Mouse (Mus musculus) liver, postnatal 0 days (tissue): Measurements from ENCODE around the gene Mrps9. TPM values are rescaled to one million over a fixed set of nuclear protein-coding genes. Genes with fewer than 3 reads are reported as not detected.

Experiments used
- ATAC-seq: fragments of 200-750 bp; cut with Nextera tagmentation; 2 replicates; pipeline ENCODE4 v1.8.0; 2017; ENCODE audit warnings: mild to moderate bottlenecking, moderate library complexity
- DNase-seq: peaks from one replicate; pipeline ENCODE4 v3.0.0-alpha.2; 2016
- H3K27ac ChIP-seq: fragments of 300-500 bp; sonication (generic); 2 replicates; pipeline ENCODE4 v1.5.1; 2014; ENCODE audit warnings: antibody characterized with exemption, moderate library complexity, mild to moderate bottlenecking, low read depth
- H3K27me3 ChIP-seq: fragments of 300-500 bp; sonication (generic); 2 replicates; pipeline ENCODE4 v1.6.1; 2014; ENCODE audit warnings: low read length, control low read depth, mixed read lengths; ENCODE audit not compliant: insufficient read depth
- H3K36me3 ChIP-seq: fragments of 300-500 bp; sonication (generic); replicated peaks from 2 replicates; pipeline ENCODE4 v1.6.1; 2014; ENCODE audit warnings: mild to moderate bottlenecking, control low read depth, low read length, moderate library complexity, mixed read lengths; ENCODE audit not compliant: insufficient read depth
- H3K4me1 ChIP-seq: fragments of 300-500 bp; sonication (generic); 2 replicates; pipeline ENCODE4 v1.6.1; 2014; ENCODE audit warnings: antibody characterized with exemption, mild to moderate bottlenecking, control low read depth; ENCODE audit not compliant: insufficient read depth
- H3K4me2 ChIP-seq: fragments of 300-500 bp; sonication (generic); 2 replicates; pipeline ENCODE4 v1.6.1; 2014; ENCODE audit warnings: low read depth, mild to moderate bottlenecking, low read length, moderate library complexity, mixed read lengths
- H3K4me3 ChIP-seq: fragments of 300-500 bp; sonication (generic); 2 replicates; pipeline ENCODE4 v1.5.1; 2014; ENCODE audit warnings: low read depth, low read length
- H3K9ac ChIP-seq: fragments of 300-500 bp; sonication (generic); replicated peaks from 2 replicates; pipeline ENCODE4 v1.6.1; 2014; ENCODE audit warnings: mild to moderate bottlenecking, moderate library complexity
- H3K9me3 ChIP-seq: fragments of 300-500 bp; sonication (generic); 2 replicates; pipeline ENCODE4 v1.6.1; 2016; ENCODE audit warnings: mild to moderate bottlenecking, control low read depth, low read length, mixed read lengths
- CTCF ChIP-seq: sonication (generic); IDR thresholded peaks from 2 replicates; pipeline ENCODE4 v1.5.1; 2016; ENCODE audit warnings: antibody characterized with exemption, low read depth
- EP300 ChIP-seq: IDR thresholded peaks from 2 replicates; pipeline ENCODE4 v1.6.1; 2016; ENCODE audit warnings: antibody characterized with exemption, low read depth, mild to moderate bottlenecking
- WGBS: fragments of 180-500 bp; shearing (Covaris S2); extraction: QIAGEN DNeasy Blood & Tissue Kit; methylation state at CpG from one replicate; pipeline ENCODE4 v1.1.7; 2014; ENCODE audit not compliant: insufficient replicate concordance; 5-methylcytosine and 5-hydroxymethylcytosine counted together
- polyA plus RNA-seq: library from polyadenylated mRNA; unstranded; fragments of >200 nt; fragmentation: Nextera tagmentation; extraction: Ambion mirVana; gene quantifications from 2 replicates; pipeline ENCODE4 v1.2.1, GENCODE M21; 2015

The Mrps9 gene
- polyA plus RNA-seq = 24.3 and 25.4 TPM in 2 replicates

DNA sequence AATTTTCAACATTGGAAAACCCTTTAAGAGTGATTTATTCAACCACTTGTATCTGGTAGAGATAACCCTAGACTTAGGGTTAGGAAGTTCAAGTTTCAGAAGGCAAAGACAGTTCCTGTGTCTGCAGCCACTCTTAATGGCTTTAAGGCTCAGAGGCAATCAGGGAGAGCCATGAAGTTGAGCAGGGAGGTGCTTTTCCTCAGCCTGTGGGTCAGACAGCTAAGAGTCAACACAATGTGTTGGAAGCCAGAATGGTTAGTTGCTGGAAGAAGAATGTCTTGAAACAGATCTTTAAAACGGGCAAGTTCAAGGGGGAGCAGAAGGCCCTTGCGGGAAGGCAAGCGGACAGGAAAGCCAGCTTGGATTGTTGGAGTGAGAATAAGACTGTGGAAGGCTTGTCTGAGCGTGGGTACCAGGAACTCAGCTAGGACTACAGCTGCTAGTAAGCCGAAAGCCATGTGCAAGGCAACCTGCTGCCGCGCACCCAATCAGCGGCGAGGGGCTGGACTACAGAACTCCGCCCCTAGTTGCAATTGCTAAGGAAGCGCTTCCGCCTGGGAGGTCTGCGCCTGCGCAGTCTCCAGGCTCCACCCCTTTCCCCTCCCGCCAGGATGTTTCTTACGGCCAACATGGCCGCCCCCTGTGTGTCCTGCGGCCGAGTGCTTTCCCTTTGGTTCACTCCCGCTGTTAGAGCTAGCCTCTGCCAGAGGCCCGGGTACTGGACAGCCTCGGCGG, at the start of gene Mrps9:
Mrps9 (plus strand) TSS at position 571 of the 735 bp plus-strand sequence.
- peak; percentile 98 for DNase-seq
- H3K9ac ChIP-seq = peak within 1 kb of the TSS; percentile 84
- H3K27me3 ChIP-seq = no peaks in the 10 kb centered on the region
- TF ChIP-seq CTCF (no peak), EP300 (no peak)
- peak within 1 kb of the TSS; percentile 85 for H3K4me3 ChIP-seq
- peak within 1 kb of the TSS; percentile 76 for H3K27ac ChIP-seq
- peak within 1 kb of the TSS; percentile 83 for H3K4me2 ChIP-seq
- H3K4me1 ChIP-seq = peaks cover 8% of the 10 kb centered on the region; the same call in 1 of the 2 replicates
- ATAC-seq = peak; percentile 98
- H3K9me3 ChIP-seq = no peaks in the 10 kb centered on the region
- under 1% methylated on average over 23 of the region's 23 CpGs for whole genome bisulfite sequencing
- H3K36me3 ChIP-seq = no peaks in the 10 kb centered on the region

DNA sequence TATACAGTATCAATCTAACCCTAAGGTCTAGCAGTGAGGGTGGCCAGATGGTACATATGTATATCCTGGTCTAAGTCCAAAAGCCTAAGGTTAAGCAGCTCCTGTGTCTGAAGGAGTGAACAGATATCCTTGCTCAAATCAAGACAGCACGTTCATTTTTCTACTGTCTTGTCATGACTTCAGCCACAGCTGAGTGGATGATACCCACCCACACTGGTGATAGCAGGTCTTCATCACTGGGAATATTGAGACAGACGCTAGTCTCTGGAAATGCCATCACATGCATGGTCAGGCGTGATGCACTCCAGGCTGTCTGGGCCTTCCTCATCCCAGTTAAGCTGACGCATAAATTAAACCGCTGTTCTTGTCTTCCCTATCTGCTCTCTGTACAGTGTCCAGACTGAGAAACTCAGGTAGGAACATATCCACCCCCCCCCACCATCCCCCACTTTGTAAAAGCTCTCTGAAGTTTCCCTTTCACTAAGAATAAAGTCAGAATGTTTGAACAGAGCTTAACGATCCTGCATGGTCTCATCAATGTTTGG, 37.7 kb upstream of the Mrps9 start:
- H3K27ac ChIP-seq = no peak overlapping the region
- H3K4me3 ChIP-seq = no peak overlapping the region
- ATAC-seq = no peak
- no peak overlapping the region for H3K4me2 ChIP-seq
- TF ChIP-seq EP300 = no peak
- TF ChIP-seq CTCF = no peak
- no peak for DNase-seq
- 79% methylated on average over 6 of the region's 6 CpGs for WGBS
- no peak overlapping the region for H3K9ac ChIP-seq
- H3K36me3 ChIP-seq = no peaks in the 10 kb centered on the region
- H3K9me3 ChIP-seq = no peaks in the 10 kb centered on the region
- no peaks in the 10 kb centered on the region for H3K4me1 ChIP-seq
- H3K27me3 ChIP-seq = no peaks in the 10 kb centered on the region

DNA sequence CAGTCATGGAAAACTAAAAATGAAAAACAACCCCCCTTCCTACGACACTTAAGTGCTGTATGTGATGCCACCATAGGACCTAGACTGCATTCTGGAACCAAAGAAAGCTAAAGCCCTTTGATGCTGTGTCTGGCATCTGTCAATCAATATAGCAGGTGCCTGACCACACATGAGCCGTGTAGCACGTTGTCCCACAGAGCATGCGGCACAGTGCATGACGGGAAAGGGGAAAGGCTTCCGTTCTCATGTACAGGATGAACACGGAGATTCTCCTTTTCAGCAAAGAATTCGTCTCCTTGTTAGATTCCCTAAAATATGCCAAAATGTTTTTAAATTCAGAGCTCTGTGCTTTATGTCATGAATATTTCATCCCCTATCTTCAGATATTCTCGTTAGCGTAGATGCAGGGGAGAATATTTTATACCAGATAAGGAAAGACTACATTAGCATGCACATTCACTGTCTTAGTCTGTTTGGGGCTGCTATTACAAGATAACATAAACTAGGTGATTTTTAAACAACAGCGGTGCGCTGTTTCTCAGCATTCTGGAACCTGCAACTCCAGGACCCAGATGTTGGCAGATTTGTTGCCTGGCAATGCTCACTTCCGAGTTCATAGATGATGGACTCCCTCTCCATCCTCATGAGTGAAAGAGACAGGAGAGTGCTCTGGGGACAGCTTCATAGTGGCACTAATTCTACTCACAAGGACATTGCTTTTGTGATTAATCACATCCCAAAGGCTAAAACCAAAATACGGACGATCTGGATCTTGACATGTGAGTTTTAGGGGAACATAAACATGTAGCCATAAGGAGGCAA, 36.0 kb upstream of the Mrps9 start:
- H3K27me3 ChIP-seq = no peaks in the 10 kb centered on the region
- DNase-seq = no peak
- H3K9ac ChIP-seq = no peak overlapping the region
- H3K4me1 ChIP-seq = no peaks in the 10 kb centered on the region
- no peak overlapping the region for H3K4me2 ChIP-seq
- TF ChIP-seq EP300 (no peak), CTCF (no peak)
- no peak overlapping the region for H3K4me3 ChIP-seq
- no peaks in the 10 kb centered on the region for H3K9me3 ChIP-seq
- no peak overlapping the region for H3K27ac ChIP-seq
- 81% methylated on average over 15 of the region's 15 CpGs for WGBS
- no peaks in the 10 kb centered on the region for H3K36me3 ChIP-seq
- no peak for ATAC-seq

DNA sequence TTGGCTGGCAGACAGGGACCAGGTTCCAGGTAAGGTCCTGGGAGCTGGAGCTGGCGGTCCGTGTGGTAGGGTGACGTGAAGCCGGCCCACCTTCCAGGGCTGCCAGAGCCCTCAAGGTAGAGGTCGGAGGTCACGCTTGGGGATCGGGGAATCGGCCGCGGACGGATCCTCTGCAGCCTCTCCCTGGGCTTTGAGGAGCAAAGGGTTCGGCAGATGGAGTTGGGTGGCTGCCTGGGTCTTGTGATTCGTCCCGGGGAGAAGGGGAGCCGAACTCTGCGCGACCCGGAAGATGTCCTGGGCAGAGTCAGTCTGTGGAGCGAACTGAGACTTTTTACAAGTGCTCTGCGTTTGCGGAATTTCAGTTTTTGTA, 350 bp downstream of the Mrps9 start:
- peak; percentile 79 for ATAC-seq
- H3K27ac ChIP-seq = peak overlapping the region; percentile 76

DNA sequence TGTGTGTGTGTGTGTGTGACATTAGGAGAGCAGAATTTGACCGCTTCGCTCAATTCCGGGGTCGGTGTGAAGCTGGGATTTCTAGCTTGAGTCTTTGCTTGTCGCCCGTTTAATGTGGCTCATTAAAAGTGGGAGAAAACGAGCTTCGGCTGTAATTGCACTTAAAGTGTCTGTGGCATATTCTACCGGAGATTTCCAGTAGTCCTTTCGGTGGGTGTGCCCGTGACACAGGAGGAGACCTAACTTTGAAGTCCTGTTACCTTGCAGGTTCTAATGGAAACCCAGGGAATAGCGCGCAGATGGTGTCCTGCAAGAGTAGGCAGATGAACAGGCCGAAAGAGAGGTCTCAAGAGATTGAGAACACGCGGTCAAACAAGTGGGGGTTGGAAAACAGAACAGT, 777 bp downstream of the Mrps9 start:
- H3K4me2 ChIP-seq = peak overlapping the region; percentile 83
- TF ChIP-seq CTCF = no peak
- no peak for TF ChIP-seq EP300
- H3K9ac ChIP-seq = peak overlapping the region; percentile 84
- H3K4me3 ChIP-seq = peak overlapping the region; percentile 85
- WGBS = 4% methylated on average over 16 of the region's 16 CpGs
- H3K4me1 ChIP-seq = peaks cover 8% of the 10 kb centered on the region; the same call in 1 of the 2 replicates
- ATAC-seq (no peak), DNase-seq (no peak)
- H3K9me3 ChIP-seq = no peaks in the 10 kb centered on the region
- H3K27me3 ChIP-seq = no peaks in the 10 kb centered on the region
- H3K36me3 ChIP-seq = no peaks in the 10 kb centered on the region
- H3K27ac ChIP-seq = no peak overlapping the region

More for the DNA sequence above, 350 bp downstream of the Mrps9 start:
- under 1% methylated on average over 21 of the region's 21 CpGs for WGBS
- no peak for DNase-seq
- H3K27me3 ChIP-seq = no peaks in the 10 kb centered on the region
- peaks cover 8% of the 10 kb centered on the region; the same call in 1 of the 2 replicates for H3K4me1 ChIP-seq
- H3K9ac ChIP-seq = peak overlapping the region; percentile 84
- H3K4me3 ChIP-seq = peak overlapping the region; percentile 85
- no peaks in the 10 kb centered on the region for H3K36me3 ChIP-seq
- H3K9me3 ChIP-seq = no peaks in the 10 kb centered on the region
- H3K4me2 ChIP-seq = peak overlapping the region; percentile 83
- TF ChIP-seq CTCF = no peak
- no peak for TF ChIP-seq EP300

DNA sequence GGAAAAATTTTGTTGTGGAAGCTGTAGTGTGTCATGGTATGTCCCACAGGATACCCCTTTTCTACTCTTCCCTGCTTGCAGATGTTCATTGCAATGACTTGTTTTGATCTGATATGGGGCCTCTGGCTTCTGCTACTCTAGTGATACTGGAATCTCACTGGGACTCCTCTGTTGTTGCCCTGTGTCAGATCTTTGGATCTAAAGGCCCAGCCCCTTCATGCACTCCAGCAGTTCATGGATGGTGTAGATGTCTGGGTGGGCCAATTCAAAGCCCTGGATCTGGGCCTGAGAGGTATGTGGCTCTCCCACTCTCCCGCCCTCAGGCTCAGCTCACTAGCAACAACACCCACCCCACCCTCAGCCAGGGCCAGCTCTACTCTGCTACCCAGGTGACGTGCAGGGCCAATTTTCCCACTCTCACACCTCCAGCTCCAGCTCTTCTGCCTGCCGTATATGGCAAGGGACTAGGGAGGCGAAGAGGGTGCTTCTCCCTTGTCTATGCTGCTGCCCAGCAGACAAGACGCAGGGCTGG, 13.8 kb downstream of the Mrps9 start:
- Histone ChIP-seq H3K4me1 (peaks cover 6% of the 10 kb centered on the region), H3K4me2 (no peak overlapping the region), H3K27me3 (no peaks in the 10 kb centered on the region), H3K27ac (no peak overlapping the region), H3K36me3 (0 out of 2 replicates have a peak, but pooled peaks cover 6% of the 10 kb centered on the region), H3K9ac (no peak overlapping the region), H3K9me3 (no peaks in the 10 kb centered on the region), H3K4me3 (no peak overlapping the region)
- ATAC-seq (no peak), DNase-seq (no peak)
- no peak for TF ChIP-seq EP300
- no peak for TF ChIP-seq CTCF
- WGBS = 86% methylated on average over 5 of the region's 5 CpGs
